Mouse (Mus musculus) layer of hippocampus, postnatal 36 days (tissue): Measurements from ENCODE around the gene Trim7. TPM values are rescaled to one million over a fixed set of nuclear protein-coding genes. Genes with fewer than 3 reads are reported as not detected.
"Not testable (repeated sequence)": the region's sequence is repeated elsewhere in the genome, so short reads cannot be mapped to it uniquely, and the experiment has no call there.

Source experiments
- DNase-seq, 2 experiments: peaks; one replicate each; pipeline ENCODE4 v3.0.0; 2022
- total RNA-seq, 2 experiments: library from RNA; stranded (reverse); gene quantifications; 2 replicates each; pipeline ENCODE4 v1.2.3; 2021

Gene Trim7
- 1 to 10 TPM; 1.6 to 2.5 TPM for total RNA-seq

DNA sequence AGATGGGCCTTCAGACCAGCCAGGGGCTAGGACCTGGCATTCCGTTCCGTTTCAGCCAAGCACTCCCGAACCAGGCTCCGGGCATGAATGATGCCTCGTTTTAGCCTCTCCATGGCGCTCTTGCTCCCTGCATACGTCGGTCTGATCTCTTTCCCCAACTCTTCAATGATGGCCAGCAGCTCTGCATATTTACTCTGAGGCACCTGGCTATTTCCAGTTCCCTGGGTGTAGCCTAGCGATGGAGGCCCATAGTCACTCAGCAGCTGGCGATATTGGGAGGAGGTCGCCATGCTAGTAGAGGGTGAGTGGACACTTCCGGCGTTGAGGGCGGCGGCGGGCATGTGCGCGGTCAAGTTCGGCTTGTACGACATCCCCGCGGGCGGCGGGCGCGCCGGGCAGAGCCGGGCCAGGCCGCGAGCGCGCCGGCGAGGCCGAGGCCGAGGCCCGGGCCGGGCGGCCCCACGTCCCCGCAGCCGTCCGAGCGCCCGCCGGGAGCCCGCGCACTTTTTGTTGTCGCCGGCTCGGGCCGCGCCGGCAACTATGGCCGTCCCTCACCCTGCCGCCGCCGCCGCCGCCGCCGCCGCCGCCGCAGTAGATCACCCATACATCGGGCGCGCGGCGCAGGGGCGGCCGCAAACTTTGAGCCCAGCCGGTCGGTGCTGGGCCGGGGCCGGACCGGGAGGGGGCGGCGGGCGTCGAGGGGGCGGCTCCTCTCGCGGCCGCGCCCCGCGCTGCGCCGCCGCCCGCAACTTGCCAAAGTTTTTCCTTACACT, at the start of gene Trim7, which contains the start of gene Gm12184:
Trim7 (plus strand) TSS at position 162 of the 773 bp plus-strand sequence.
Gm12184 (minus strand) TSS at position 677 of the 773 bp plus-strand sequence.
- DNase-seq: not testable (repeated sequence)

DNA sequence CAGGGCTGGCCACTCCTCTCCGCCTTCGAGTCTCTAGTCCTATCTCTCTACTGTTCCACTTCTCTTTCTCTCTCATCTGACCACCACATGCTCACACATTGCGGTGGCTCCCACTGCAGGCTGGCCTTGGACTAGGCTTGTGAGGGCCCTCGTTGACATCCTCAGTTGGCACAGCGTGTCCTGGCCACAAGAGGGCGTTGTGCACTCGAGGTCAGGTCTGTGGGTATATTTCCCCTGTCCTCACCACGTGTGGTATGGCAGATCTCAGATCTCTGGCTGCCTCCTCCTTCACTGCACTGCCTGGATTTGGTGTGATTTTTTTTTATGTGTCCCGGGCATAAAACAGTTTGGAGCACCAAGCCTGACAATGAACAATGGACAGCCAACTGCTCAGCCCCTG, 49.3 kb upstream of the Trim7 start:
- DNase-seq: no peak

DNA sequence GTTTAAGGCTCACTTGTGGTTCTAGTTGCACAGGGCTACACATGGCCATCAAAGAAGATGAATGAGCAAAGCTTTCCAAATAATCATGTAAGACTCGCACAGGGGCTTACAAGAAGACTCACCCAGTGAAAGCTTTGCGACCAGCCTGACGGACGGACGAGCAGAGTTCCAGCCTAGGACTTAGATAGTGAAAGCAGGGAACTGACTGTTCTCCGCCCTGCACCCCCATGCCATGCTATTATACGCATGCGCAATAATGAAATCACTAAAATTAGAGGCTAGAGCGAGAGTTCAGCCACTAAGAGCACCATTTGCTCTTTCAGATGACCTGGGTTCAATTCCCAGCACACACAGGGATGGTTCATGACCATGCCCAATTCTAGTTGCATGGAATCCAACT, 48.6 kb upstream of the Trim7 start:
- DNase-seq: no peak

DNA sequence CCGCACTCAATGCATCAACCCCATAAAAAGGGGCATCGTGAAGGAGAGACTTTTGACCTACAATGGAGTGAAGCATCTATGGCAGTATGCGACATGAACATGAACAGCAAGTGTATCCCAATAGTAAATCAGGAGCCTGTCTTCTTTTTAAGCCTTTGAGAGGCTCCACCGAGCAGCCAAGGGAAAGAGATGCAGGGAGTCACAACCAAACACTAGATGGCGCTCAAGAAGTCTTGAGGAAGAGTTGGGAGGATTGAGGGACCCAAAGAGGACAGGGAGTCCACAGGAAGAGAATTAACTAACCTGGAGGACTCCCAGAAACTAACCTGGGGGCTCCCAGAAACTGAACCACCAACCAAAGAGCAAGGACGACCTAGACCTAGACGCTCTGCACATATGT, 46.5 kb upstream of the Trim7 start:
- DNase-seq: no peak

DNA sequence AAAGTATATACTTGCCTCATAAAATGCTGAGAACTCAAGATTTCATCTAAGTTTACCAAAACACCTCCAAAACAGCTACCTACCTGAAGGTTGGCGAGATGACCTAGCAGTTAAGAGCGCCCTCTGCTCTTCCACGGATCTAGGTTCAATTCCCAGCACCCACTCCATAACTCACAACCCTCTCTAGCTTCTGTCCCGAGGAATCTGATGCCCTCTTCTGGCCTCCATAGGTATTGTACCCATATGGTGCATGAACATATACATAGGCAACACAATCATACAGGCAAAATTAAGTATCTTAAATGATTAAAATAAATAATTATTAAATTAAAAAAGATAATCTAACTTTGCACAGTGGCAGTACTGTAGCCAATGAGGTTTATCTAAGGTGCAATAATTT, 43.7 kb upstream of the Trim7 start:
- DNase-seq: no peak

DNA sequence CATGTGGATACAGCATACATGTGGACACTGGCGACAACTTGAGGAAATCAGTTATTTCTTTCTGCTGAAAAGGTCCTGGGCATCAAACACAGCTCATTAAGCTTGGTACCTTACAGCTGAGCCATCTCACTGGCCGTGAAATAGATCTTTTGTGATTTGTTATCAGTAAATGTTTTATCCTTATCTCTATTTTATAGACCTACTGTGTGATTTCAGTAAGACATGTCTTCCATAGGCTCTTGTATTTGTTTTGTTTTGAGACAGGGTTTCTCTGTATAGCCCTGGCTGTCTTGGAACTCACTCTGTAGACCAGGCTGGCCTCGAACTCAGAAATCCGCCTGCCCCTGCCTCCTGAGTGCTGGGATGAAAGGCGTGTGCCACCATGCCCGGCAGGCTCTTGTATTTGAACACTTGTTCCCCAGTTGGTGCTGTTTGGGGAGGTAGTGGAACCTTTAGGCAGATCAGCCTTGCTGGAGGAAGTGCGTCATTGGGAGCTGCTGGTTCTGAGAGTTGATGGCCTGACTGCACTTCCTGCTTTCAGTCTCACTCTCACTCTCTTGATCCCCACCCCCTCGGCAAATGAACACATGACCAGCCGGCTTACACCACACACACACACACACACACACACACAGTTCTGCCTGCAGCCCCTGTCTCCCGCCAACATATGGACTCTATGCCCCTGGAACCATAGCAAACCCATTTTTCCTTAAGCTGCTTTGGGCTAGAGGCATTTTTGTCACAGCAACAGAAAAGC, 38.3 kb upstream of the Trim7 start:
- no peak for DNase-seq

DNA sequence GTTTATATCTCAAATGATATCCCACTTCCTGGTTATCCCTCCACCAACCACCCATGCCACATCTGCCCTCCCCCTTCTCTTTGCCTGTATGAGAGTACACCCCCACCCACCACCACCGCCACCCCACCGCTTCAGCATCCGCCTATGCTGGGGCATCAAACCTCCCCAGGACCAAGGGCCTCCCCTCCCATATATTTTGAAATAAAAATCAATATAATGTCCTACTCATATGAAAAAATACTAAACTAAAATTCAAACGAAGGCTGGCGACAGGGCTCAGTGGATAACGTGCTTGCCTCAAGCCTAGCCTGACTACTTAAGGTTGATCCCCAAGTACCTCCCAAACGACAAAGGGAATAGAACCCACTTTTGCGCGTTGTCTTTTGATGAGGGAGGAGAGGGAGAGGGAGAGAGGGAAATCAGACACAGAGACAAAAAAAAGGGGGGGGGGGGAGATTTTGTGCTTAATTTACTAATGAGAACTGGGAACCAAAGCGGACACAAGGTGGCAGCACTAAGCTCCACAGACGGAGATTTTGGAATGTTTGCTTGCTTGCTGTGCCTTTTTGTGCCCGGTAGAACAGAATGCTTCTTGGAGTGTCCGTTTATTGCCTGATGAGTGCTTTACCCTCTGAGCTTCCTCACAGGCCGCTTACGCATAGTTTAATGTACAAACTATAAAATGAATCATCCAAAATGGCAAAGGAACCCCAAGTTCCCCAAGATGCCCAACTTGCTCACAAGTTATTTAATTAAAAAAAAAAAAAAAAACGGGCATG, 37.4 kb upstream of the Trim7 start:
- peak; percentile 58 to 60 for DNase-seq

DNA sequence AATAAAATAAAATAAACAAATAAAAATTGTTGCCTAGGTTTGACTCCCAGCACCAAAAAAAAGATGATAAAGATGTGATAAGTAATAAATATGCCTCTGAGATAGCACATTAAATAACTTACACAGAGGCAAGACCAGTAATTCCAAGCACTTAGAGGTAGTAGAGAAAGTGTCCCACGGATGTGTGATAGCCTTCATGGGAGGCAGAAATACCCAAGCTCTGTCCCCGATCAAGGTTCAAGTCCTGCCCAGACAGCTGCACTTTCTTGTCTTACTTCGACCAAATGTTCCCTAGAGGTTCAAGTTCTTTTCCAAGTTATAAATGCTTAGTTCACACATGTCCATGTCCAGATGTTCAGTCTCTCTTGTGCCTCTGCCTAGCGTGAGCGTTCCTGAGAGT, 36.7 kb upstream of the Trim7 start:
- DNase-seq: no peak

DNA sequence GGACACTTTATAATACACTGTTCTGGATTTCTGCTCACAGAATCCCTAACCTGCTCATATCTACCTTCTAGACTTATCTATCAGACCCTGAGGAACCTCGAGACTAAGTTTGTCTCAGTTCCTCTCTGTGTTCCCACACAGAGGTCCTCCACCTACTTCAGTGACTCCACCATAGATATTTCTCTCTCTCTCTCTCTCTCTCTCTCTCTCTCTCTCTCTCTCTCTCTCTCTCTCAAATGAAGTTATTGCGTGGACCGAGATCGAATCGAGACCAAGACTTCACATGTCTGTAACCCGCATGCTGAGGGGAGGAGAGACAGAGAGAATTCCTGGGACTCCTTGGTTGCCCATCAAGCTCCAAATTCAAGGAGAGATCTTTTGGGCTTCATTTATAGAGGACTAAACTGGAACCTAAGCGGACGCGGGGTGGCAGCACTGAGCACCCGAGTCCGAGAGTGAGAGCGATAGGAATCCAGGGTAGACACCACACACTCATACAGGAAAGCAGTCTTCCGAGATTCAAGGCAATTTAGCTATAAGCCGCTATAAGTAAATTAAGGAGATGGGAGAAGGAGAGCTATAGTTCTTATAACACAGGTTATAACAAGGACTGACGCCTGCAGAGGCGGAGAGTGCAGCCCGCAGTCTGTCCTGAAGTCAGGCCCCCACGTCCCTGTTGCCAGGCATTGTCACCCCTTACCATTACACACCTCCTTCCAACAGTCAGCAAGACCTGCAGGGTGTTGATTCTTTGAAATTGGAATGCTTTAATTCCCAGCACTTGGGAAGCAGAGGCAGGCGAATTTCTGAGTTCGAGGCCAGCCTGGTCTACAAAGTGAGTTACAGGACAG, 35.7 kb upstream of the Trim7 start:
- DNase-seq: peak; percentile 79

DNA sequence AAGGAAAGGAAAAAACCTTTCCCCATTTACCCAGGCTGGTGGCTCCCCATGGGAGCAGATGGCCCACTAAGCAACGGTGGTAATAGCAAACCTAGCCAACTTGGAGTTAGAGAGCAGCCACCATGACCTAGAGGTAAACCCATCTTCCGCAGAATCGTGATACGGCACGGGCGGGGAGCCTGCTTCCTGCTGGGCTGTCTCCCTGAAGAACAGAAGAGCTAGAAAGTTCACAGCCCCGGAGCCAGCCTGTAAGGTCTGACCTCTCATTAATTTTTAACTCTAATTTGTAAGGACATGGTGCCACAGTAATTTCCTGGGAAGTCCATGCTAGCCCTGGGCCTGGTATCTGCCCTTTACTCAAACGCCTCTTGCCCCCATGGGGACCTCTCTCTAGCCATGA, 35.0 kb upstream of the Trim7 start:
- DNase-seq: no peak

DNA sequence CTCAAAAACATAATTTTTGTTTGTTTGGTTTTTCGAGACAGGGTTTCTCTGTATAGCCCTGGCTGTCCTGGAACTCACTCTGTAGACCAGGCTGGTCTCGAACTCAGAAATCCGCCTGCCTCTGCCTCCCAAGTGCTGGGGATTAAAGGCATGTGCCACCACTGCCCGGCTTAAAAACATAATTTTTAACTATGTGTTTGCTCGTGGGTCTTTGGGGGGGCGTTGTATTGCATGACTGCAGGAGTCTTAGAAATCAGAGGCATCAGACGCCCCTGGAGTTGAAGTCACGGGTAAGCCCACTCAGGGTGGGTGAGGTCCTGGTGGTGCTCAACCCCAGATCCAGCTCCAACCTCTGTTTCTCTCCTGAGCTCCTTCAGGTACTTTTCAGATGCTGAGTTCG, 34.0 kb upstream of the Trim7 start:
- not testable (repeated sequence) for DNase-seq

DNA sequence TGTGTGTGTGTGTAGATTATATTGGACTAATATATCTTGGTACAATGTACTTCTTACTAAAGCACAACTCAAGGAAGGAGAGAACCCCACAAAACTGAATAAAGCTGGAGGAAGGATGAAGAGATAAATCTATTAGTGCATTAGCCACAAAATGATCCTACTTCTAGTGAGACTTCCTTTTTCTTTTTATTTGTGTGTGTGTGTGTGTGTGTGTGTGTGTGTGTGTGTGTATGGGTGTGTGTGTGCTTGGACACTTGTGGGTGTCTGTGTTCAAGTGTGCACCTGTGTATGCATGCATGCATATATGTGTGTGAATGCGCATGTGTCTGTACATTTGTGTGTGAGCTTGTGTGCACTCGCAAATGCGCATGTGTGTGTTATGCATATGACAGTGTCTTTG, 32.8 kb upstream of the Trim7 start:
- no peak for DNase-seq

DNA sequence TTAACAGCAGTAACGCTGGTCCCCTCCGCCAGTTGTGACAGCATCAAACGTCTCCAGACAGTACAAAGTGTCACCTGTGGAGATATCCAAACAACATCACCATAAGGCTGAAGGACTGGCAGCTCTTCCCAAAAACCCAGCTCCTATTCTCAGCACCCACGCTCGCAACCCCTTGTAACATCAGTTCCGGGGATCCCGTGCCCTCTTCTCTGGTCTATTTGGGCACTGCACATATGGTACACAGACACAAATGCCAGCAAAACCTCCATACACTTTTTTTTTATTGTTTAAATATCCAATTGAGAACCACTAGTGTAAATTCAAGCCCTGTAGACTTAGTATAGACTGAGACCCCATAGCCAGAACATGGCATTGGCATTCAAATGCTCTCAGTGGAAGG, 30.7 kb upstream of the Trim7 start:
- DNase-seq: no peak

DNA sequence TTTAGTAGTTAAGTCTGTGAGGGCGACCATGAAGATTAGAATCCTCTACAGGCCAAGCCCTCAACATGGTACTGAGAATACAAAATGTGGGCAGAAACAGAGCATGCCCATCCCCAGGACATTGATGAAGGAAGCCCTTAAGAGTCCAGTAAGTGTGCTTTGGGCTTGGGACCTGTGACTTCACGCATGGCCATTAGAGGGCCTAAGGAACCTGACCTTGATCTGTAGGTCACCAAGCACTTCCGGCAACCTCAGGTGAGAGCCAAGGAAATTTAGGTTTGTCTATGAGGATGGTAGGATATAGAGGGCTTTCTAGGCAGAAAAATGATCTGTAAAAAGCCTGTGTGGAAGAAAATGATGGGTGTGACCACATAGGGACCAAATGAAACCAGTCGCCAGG, 29.6 kb upstream of the Trim7 start:
- DNase-seq: no peak

DNA sequence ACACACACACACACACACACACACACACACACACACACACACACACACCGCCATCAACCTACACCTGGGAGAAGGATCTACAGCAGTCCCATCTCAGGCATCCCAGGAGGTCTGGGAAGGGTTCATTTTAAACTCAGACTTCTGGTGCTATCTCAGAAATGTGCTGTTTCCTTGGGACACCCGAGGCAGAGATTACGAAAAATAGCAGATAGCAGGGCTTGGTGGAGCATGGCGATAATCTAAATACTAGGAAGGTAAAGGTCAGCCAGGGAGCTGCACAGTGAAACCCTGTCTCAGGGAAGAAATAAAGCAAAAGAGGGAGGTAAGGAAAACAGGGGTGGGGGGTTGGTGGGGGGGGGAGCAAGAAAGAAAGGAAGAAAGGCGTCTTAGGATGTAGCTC, 28.7 kb upstream of the Trim7 start:
- no peak for DNase-seq

DNA sequence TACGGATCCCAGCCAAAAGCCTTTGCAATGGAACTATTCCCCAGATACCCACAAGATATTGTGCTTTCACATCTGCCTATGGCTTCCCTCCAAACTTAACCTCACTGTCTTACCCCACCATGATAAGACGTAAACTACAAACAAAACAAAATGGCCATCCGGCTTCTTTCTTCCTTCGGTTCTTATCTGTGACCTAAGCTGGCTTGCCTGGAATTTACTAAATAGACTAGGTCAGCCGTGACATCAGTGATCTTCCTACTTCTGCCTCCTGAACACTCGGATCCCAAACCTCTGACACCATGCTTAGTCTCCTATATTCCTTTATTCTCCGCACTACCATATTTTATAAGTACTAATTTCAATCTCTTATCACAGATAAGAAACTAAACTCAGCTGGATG, 27.6 kb upstream of the Trim7 start:
- DNase-seq: no peak

DNA sequence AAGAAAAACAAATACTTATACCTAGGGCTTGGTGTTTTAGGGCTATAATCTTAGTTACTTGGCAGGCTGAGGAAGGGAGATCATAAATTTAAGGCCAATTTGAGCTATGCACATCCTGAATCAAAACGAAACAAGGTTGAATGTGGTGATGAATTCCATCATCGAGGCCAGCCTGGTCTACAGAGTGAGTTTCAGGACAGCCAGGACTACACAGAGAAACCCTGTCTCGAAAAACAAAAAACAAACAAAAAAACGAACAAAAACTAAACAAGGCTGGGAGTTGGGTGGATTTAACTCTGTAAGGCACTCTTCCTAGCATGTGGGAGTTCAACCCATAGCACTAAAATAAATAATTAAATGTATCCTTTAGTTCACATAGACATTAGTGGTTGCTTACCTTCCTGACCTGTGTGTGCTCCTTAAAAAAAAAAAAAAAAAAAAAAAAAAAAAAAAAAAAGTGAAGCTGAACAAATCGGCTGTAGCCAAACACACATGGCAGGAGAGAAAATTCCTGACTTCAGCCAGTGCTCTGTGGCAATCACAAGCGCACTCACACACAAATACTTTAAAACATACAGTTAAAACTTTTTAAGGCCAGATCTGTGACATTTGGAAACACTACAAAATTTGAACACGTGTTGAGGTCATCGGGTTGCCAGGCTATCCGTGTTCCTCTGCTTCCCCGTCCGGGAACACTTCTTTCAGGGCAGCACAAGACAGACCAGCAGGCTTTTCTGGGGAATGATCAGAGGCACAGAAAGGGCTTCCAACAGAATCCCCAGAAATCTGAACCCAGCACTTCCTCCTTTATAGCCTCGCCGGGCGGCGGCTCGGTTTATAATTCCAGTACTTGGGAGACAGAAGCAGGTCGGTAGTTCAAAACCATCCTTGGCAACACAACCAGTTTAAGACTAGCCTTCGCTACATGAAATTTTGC, 26.7 kb upstream of the Trim7 start:
- DNase-seq: no peak

DNA sequence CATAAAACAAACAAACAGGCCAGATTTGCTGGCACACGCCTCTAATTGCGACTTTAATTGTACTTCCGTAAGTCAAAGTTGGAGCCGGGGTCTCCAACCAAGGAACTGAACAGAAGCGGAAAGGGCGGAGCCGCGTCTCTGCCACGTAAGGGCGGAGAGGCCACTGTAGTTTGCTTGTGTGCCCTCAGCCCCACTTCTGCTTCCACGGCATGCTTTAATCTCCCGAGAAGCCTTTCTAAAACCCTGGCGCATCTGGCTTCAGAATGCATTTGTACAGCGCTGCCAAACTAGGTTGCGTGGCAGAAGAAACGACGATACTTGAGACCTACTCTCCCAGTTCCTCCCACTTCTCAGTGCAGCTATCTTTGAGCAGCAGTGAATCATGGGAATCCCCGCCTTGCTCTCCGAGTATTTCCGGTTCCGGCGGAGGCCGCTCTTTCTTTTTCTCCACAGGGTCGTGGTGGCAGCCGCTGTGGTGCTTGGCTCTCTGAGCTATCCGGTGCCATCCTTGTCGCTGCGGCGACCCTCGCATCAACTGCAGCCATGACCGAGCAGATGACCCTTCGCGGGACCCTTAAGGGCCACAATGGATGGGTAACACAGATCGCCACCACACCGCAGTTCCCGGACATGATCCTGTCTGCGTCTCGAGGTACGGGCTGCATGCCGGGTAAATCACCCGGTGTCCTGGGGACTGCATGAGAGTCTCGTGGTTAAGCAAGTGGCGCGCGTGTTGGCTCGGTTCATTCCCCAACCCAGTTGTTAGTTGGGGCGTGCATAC, 25.8 kb upstream of the Trim7 start, which contains the start of gene Rack1:
Rack1 (plus strand) TSS at position 412 of the 781 bp plus-strand sequence.
- DNase-seq: peak; percentile 91 to 93

DNA sequence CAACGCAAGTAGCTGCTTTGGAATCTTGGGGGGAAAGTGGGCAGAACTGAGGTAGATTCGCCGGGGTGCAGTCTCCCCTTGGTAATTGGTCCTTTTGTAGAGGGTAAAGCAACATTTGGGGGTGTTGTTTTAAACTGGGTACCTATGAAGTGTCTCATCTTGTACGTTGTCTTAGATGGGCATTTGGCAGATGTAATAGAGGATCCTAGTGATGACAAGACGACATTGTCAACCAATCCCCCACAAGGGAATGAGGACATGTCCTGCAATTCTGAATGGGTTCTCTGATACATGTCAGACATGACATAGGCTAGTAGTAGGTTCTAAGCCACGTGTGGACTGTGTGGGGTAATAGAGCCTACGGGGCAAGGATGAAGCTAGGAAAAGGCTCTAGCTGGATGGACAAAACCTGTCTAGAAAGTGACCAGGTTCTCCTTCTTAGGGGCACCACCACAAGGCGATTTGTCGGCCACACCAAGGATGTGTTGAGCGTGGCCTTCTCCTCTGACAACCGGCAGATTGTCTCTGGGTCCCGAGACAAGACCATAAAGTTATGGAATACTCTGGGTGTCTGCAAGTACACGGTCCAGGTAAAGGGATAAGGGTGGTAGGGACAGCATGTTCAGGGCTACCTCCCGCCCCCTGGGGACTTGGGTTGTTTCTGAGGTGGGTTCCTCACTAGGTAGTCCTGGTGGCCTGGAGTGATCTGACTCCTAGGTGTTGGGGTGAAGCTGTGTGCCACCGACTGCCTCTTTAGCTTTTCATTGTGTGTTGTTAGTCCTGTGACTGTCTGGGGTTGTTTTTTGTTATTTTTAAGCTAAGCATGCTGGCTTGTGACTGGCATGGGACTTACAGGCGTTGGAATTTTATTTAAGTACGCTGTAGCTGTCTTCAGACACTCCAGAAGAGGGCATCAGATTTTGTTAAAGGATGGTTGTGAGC, 23.8 kb upstream of the Trim7 start:
- no peak for DNase-seq
